Mouse (Mus musculus): Measurements from ENCODE around the gene P4ha2. TPM values are rescaled to one million over a fixed set of nuclear protein-coding genes. Genes with fewer than 3 reads are reported as not detected.

Gene P4ha2
- polyA plus RNA-seq, 1 experiment from 2014 or later, result 47.4 TPM

DNA sequence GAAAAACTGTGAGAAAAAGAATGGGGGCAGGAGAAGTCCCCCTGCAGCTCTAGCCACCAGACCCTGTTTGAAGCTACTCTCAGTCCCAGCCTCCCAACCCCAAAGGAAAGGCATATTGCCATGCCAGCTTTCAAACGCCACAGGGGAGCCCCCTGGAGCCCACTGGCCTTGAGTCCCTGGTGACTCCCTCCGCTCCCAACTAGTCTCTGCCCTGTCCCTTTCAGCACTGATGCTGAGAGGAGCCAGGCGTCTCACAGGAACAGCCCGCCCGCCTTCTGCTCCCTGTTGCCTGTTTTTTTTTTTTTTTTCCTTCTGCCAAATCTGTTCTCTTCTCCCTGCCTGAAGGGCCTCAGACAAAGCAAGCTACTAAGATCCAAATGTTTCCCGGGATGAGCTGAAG is 41.3 kb upstream of the P4ha2 start:
- WGBS, result 34% methylated on average over 6 of the region's 6 CpGs

DNA sequence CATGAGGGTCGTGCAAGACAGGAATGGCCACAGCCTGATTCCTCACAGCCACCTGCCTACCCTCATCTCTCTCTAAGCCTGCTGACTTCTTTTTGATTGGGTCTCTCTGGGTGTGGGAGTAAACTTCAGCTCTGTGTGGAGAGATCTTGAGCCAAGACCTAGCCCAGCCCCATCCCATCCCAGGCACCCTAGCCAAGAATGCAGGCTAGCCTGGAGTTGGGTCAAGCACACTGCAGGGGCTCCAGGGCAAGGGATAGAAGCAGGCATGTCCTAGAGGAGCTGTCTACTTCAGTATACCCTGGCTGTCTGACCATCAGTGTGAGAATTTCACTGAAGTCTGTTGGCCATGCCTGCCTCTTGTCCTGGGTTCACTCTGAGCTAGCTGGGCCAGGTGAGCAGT is 40.4 kb upstream of the P4ha2 start:
- Histone ChIP-seq H3K4me3 (ENCODE audit: low read length) (no peak overlapping the region), H3K9me3 (ENCODE audit: control insufficient read depth, low read length) (no peaks in the 10 kb centered on the region), H3K27ac (ENCODE audit: low read length) (no peak overlapping the region), H3K27me3 (ENCODE audit: control insufficient read depth, insufficient read depth, low read depth, low read length) (no peaks in the 10 kb centered on the region), H3K4me1 (replicated peaks; ENCODE audit: control insufficient read depth, insufficient read depth, low read length) (peaks cover 12% of the 10 kb centered on the region), H3K4me2 (ENCODE audit: low read depth, low read length) (no peak overlapping the region), H3K36me3 (ENCODE audit: control insufficient read depth, insufficient read depth, low read length) (no peaks in the 10 kb centered on the region), H3K9ac (ENCODE audit: low read length) (no peak overlapping the region)
- 44% methylated on average over 1 of the region's 1 CpGs for WGBS
- ATAC-seq (ENCODE audit: low read depth), result no peak

More for the DNA sequence above, 41.3 kb upstream of the P4ha2 start:
- no peaks in the 10 kb centered on the region for H3K36me3 ChIP-seq (ENCODE audit: control insufficient read depth, insufficient read depth, low read length)
- H3K4me1 ChIP-seq (replicated peaks; ENCODE audit: control insufficient read depth, insufficient read depth, low read length), result peaks cover 12% of the 10 kb centered on the region
- no peak overlapping the region for H3K9ac ChIP-seq (ENCODE audit: low read length)
- no peaks in the 10 kb centered on the region for H3K27me3 ChIP-seq (ENCODE audit: control insufficient read depth, insufficient read depth, low read depth, low read length)
- no peak overlapping the region for H3K27ac ChIP-seq (ENCODE audit: low read length)
- no peak overlapping the region for H3K4me2 ChIP-seq (ENCODE audit: low read depth, low read length)
- H3K4me3 ChIP-seq (ENCODE audit: low read length), result no peak overlapping the region
- no peaks in the 10 kb centered on the region for H3K9me3 ChIP-seq (ENCODE audit: control insufficient read depth, low read length)
- no peak for ATAC-seq (ENCODE audit: low read depth)

DNA sequence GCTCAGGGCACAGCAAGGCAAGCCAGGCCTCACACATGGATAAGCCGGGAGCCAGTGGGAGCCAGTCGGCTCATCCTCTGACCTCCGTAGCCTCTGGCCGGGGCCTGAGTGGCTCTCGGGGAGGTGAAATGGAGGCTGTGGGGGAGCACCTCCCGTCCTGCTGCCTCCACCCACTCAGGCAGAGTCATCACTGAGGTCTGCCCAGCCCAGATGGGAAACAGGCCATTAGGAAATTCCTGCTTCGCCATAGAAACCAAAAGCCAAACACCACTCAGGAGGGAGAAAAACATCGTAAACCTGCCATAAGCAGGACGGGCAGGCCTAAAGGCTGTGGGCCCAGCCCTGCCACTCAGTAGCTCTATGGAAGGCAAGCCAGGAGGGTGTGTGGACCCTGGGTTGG is 39.6 kb upstream of the P4ha2 start:
- no peak overlapping the region for H3K9ac ChIP-seq (ENCODE audit: low read length)
- peak; percentile 32; the same call in 1 of the 2 replicates for ATAC-seq (ENCODE audit: low read depth)
- H3K4me3 ChIP-seq (ENCODE audit: low read length), result no peak overlapping the region
- H3K27ac ChIP-seq (ENCODE audit: low read length), result no peak overlapping the region
- WGBS, result 28% methylated on average over 9 of the region's 9 CpGs
- H3K27me3 ChIP-seq (ENCODE audit: control insufficient read depth, insufficient read depth, low read depth, low read length), result no peaks in the 10 kb centered on the region
- H3K9me3 ChIP-seq (ENCODE audit: control insufficient read depth, low read length), result no peaks in the 10 kb centered on the region
- peaks cover 12% of the 10 kb centered on the region for H3K4me1 ChIP-seq (replicated peaks; ENCODE audit: control insufficient read depth, insufficient read depth, low read length)
- H3K4me2 ChIP-seq (ENCODE audit: low read depth, low read length), result no peak overlapping the region
- H3K36me3 ChIP-seq (ENCODE audit: control insufficient read depth, insufficient read depth, low read length), result no peaks in the 10 kb centered on the region

DNA sequence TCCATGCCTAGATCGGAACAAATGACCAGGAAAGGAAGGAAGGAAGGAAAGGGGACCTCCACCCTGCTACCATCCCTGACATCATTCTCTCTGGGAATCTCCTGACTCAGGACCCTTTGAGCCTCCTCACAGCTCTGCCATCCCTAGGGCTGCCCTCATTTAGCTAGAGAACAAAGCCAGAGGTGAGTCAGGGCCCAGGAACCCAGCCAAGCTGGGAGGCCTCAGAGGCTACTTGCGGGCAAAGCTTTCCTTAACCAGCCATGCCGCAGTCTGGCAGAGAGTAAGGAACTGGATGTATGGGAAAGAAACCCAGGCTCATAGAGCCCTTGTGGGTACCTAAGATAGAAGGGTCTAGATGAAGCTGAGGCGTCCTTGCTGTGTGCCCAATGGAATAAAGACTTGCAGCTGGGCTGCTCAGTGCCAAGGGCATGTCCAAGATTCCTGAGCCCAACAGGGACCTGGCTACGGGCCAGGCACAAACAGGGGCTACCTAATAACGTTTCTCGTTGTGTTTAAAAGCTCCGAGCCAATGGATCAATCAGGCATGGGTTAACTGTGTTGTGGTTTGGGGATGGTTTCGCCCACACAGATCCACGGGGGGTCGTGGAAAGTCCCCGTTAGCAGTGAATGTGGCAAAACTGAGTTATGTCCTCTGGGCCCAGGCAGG is 37.7 kb upstream of the P4ha2 start:
- Histone ChIP-seq H3K9me3 (ENCODE audit: control insufficient read depth, low read length) (no peaks in the 10 kb centered on the region), H3K27me3 (ENCODE audit: control insufficient read depth, insufficient read depth, low read depth, low read length) (no peaks in the 10 kb centered on the region), H3K4me1 (replicated peaks; ENCODE audit: control insufficient read depth, insufficient read depth, low read length) (peaks cover 20% of the 10 kb centered on the region), H3K9ac (ENCODE audit: low read length) (no peak overlapping the region), H3K4me2 (ENCODE audit: low read depth, low read length) (no peak overlapping the region), H3K36me3 (ENCODE audit: control insufficient read depth, insufficient read depth, low read length) (no peaks in the 10 kb centered on the region), H3K27ac (ENCODE audit: low read length) (no peak overlapping the region), H3K4me3 (ENCODE audit: low read length) (no peak overlapping the region)
- 61% methylated on average over 12 of the region's 12 CpGs for WGBS
- ATAC-seq (ENCODE audit: low read depth), result no peak

DNA sequence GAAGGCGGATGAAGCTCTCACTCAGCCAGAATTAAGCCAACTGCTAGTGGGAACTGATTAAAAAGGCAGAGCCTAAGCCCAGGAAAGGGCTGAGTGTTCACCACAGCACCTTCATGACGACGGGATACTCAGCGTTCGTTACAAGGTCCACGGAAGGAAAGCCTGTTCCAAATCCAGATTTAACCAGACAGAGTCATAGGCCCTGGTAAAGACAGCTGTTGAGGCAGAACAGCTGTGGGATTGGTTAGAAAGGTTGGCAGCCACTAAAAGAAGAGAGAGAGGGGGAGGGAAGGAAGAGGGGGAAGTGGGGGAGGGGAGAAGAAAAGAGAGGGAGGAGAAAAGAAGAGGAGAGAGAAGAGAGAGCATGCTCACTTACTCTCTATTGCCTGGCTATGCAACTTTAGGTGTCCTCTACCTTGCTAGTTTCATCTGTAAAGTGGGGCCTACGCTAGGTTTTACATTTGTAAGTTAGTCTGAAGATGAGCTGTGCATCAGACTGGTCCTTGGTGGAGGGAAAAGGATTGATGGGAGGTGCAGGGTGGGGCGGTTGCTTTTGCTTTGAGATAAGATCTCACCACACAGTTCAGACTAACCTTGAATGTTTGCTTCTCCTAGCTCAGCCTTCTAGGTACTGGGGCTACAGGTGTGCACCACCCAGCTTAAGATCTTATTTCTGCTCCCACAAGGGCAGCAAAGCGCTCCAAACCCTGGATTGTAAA is 37.0 kb upstream of the P4ha2 start:
- Histone ChIP-seq H3K9ac (ENCODE audit: low read length) (no peak overlapping the region), H3K27ac (ENCODE audit: low read length) (no peak overlapping the region), H3K36me3 (ENCODE audit: control insufficient read depth, insufficient read depth, low read length) (no peaks in the 10 kb centered on the region), H3K4me2 (ENCODE audit: low read depth, low read length) (no peak overlapping the region), H3K9me3 (ENCODE audit: control insufficient read depth, low read length) (no peaks in the 10 kb centered on the region), H3K4me1 (replicated peaks; ENCODE audit: control insufficient read depth, insufficient read depth, low read length) (peaks cover 22% of the 10 kb centered on the region), H3K27me3 (ENCODE audit: control insufficient read depth, insufficient read depth, low read depth, low read length) (no peaks in the 10 kb centered on the region; the same call in 1 of the 2 replicates), H3K4me3 (ENCODE audit: low read length) (no peak overlapping the region)
- no peak for ATAC-seq (ENCODE audit: low read depth)
- 57% methylated on average over 9 of the region's 9 CpGs for WGBS

DNA sequence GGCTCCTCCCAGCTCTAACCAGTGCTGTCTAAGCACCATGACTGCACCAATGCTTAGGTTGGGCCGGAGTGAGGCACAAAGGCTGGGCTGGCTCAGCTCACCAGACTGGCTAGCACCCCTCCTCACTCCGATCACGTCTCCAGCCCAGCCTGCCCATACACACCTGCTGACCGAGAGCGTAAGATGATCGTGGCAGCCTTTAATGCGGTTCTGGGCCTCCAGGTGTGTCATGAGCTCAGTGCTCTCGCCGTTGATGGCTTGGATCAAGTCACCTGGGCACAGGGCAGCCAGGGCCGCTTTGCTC is 36.5 kb upstream of the P4ha2 start:
- no peak for ATAC-seq (ENCODE audit: low read depth)
- no peak overlapping the region for H3K4me2 ChIP-seq (ENCODE audit: low read depth, low read length)
- peaks cover 2% of the 10 kb centered on the region; the same call in 1 of the 2 replicates for H3K27me3 ChIP-seq (ENCODE audit: control insufficient read depth, insufficient read depth, low read depth, low read length)
- H3K9me3 ChIP-seq (ENCODE audit: control insufficient read depth, low read length), result no peaks in the 10 kb centered on the region
- H3K27ac ChIP-seq (ENCODE audit: low read length), result no peak overlapping the region
- WGBS, result 72% methylated on average over 10 of the region's 10 CpGs
- peaks cover 25% of the 10 kb centered on the region for H3K4me1 ChIP-seq (replicated peaks; ENCODE audit: control insufficient read depth, insufficient read depth, low read length)
- no peaks in the 10 kb centered on the region for H3K36me3 ChIP-seq (ENCODE audit: control insufficient read depth, insufficient read depth, low read length)
- no peak overlapping the region for H3K4me3 ChIP-seq (ENCODE audit: low read length)
- H3K9ac ChIP-seq (ENCODE audit: low read length), result no peak overlapping the region

DNA sequence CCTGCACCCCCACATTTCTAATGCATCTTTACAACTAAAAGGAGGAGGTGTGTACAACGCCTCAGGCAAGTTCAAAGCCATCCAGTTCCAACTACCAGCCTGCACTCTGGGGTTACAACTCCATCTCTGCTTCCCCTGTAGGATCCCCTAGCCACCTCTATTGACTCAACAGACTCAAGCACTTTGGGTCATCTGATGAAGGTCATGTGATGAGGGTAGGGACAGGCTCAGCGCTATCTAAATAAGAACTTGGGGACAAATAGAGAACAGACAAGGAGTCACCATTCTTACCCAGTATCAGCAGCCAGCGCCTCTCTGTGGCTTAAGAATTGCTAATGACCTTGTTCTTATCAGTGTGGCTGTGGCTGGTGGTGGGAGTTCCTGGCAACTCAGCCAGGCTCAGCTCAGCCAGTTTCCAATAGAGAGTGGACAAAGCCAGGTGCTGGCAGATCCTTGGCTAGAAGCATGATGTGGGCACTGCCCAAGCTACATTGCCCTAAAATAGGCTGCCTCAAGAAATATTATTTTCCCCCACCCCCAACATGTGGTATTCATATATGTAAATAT is 35.4 kb upstream of the P4ha2 start:
- no peak overlapping the region for H3K4me2 ChIP-seq (ENCODE audit: low read depth, low read length)
- 52% methylated on average over 3 of the region's 3 CpGs for WGBS
- peaks cover 33% of the 10 kb centered on the region for H3K4me1 ChIP-seq (replicated peaks; ENCODE audit: control insufficient read depth, insufficient read depth, low read length)
- H3K9ac ChIP-seq (ENCODE audit: low read length), result no peak overlapping the region
- no peaks in the 10 kb centered on the region for H3K9me3 ChIP-seq (ENCODE audit: control insufficient read depth, low read length)
- H3K36me3 ChIP-seq (ENCODE audit: control insufficient read depth, insufficient read depth, low read length), result no peaks in the 10 kb centered on the region
- ATAC-seq (ENCODE audit: low read depth), result no peak
- peaks cover 5% of the 10 kb centered on the region; the same call in 1 of the 2 replicates for H3K27me3 ChIP-seq (ENCODE audit: control insufficient read depth, insufficient read depth, low read depth, low read length)
- H3K4me3 ChIP-seq (ENCODE audit: low read length), result no peak overlapping the region
- H3K27ac ChIP-seq (ENCODE audit: low read length), result no peak overlapping the region

DNA sequence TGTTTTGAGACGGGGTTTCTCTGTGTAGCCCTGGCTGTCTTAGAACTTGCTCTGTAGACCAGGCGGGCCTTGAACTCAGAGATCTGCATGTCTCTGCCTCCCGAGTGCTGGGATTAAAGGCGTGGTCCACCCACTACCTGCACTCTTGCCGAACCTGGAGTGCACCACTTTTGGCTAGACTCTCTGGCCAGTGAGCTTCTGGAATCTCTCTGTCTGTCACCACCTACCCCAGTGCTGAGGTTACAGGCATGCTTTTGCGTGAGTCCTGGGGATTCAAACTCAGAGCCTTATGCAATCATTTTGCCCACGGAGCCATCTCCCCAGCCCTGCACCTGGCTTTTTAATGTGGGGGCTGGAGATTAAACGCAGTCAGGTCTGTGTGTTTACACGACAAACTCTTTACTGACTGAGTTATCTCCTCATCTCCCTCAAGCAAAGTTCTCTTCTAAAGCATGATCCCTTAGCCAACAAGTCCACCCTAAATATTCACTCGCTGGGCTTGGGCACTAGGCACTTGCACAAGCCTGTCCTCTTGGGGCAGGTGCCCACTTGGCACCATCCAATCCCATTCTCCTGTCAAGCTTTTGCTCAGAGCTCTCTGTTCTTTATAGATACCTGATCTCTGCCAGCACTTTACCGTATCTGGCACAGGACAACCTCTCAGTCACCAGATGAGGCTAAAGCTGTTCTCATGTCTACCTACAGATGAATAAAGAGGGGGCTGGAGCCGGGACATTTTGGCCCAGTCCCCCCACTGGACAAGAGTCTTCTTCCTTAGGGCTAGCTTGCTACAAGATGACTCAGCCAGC is 34.6 kb upstream of the P4ha2 start:
- Histone ChIP-seq H3K9ac (ENCODE audit: low read length) (no peak overlapping the region), H3K27me3 (ENCODE audit: control insufficient read depth, insufficient read depth, low read depth, low read length) (peaks cover 5% of the 10 kb centered on the region; the same call in 1 of the 2 replicates), H3K36me3 (ENCODE audit: control insufficient read depth, insufficient read depth, low read length) (no peaks in the 10 kb centered on the region), H3K9me3 (ENCODE audit: control insufficient read depth, low read length) (no peaks in the 10 kb centered on the region), H3K4me3 (ENCODE audit: low read length) (no peak overlapping the region), H3K4me1 (replicated peaks; ENCODE audit: control insufficient read depth, insufficient read depth, low read length) (peaks cover 32% of the 10 kb centered on the region), H3K27ac (ENCODE audit: low read length) (no peak overlapping the region), H3K4me2 (ENCODE audit: low read depth, low read length) (no peak overlapping the region)
- WGBS, result 76% methylated on average over 12 of the region's 12 CpGs
- no peak for ATAC-seq (ENCODE audit: low read depth)

DNA sequence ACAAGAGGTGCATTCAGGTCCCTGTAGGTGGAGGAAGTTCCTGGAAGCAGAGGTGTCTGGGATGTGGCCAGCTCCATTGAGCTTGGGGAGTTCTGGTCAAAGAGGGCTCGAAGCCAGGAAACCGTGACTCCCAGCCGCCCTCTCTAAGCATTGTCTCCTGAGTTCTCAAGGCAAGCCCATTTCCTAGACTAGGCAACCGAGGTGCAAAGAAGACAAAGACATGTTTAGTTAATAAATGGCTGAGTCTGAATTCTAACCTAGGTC is 34.0 kb upstream of the P4ha2 start:
- H3K4me2 ChIP-seq (ENCODE audit: low read depth, low read length), result no peak overlapping the region
- H3K9me3 ChIP-seq (ENCODE audit: control insufficient read depth, low read length), result no peaks in the 10 kb centered on the region
- ATAC-seq (ENCODE audit: low read depth), result no peak
- peaks cover 28% of the 10 kb centered on the region for H3K4me1 ChIP-seq (replicated peaks; ENCODE audit: control insufficient read depth, insufficient read depth, low read length)
- no peaks in the 10 kb centered on the region for H3K36me3 ChIP-seq (ENCODE audit: control insufficient read depth, insufficient read depth, low read length)
- no peak overlapping the region for H3K4me3 ChIP-seq (ENCODE audit: low read length)
- WGBS, result 74% methylated on average over 4 of the region's 4 CpGs
- H3K9ac ChIP-seq (ENCODE audit: low read length), result no peak overlapping the region
- H3K27ac ChIP-seq (ENCODE audit: low read length), result no peak overlapping the region
- H3K27me3 ChIP-seq (ENCODE audit: control insufficient read depth, insufficient read depth, low read depth, low read length), result peaks cover 5% of the 10 kb centered on the region; the same call in 1 of the 2 replicates
